Mouse (Mus musculus): ENCODE results near the gene Crls1.

DNA sequence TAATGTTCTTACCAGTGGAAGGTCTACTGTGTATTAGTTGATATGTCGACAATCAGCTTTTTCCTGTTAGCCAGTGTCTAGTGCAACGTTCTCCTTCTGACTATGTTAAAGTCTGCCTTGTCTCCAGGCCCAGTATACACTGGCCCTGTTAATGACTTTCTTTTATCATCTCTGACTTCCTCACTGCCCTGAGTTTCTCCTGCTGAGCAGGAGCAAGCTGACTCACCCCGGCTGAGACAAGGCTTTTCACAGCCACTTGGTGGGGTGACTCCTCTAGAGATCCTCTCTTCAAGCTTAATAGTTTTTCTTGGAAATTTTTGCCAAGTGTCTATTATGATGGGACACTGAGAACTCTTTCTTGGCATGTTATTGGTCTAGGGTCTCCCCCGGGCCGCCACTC lies 9.9 kb downstream of the Crls1 start:
- TF ChIP-seq CTCF (IDR thresholded peaks at IDR 0.05; ENCODE audit: insufficient read depth, low read depth, low read length) (no peak), POLR2A (IDR thresholded peaks at IDR 0.05; ENCODE audit: insufficient read depth, low read depth, low read length) (no peak)

Data from olfactory bulb, adult 2 months (tissue).